Mouse (Mus musculus): ENCODE results near the gene Chst11. TPM values are rescaled to one million over a fixed set of nuclear protein-coding genes. Genes with fewer than 3 reads are reported as not detected.
A peak's percentile ranks its signal among the peaks of the same experiment; 100 is the strongest.

Gene Chst11
- polyA plus RNA-seq, 1 experiment from 2014 or later, result 2.0 TPM

DNA sequence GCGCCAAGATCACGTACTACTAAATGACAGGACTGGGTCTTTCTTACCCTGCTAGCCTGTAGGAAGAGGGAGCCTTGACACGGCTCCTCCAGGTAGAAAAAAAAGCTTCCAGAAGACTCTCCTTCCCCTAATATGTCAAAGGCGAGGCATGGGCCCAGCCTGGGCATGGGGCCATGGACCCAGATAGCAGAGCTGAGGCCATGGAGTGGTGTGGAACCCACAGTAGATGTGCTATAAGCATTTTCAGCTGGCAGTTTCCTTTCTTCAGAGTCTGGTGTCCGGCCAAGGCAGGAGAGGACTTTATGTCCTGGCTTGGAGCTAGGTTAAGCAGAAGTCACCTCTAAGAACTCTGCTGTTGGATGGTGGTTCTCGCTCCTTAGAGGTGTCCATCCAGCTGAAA lies 111.0 kb downstream of the Chst11 start:
- Histone ChIP-seq H3K4me2 (ENCODE audit: low read length) (no peak overlapping the region), H3K27me3 (replicated peaks; ENCODE audit: control insufficient read depth, insufficient read depth, low read length) (no peaks in the 10 kb centered on the region), H3K4me1 (replicated peaks; ENCODE audit: control insufficient read depth, insufficient read depth, low read length) (peaks cover 5% of the 10 kb centered on the region; the same call in 1 of the 2 replicates), H3K9ac (ENCODE audit: low read length) (no peak overlapping the region), H3K27ac (ENCODE audit: low read depth) (no peak overlapping the region), H3K36me3 (ENCODE audit: control insufficient read depth, insufficient read depth, low read length) (no peaks in the 10 kb centered on the region), H3K9me3 (ENCODE audit: control insufficient read depth, low read length) (no peaks in the 10 kb centered on the region), H3K4me3 (ENCODE audit: low read depth, low read length) (no peak overlapping the region)
- 93% methylated on average over 6 of the region's 6 CpGs for WGBS
- no peak for DNase-seq (ENCODE audit: low spot score)
- no peak for ATAC-seq (replicated peaks; ENCODE audit: low FRiP score, low TSS enrichment, low read depth)

GRCm38 (mm10) chr10:83098940-83099339 lies 113.6 kb downstream of the Chst11 start:
- Histone ChIP-seq H3K9me3 (ENCODE audit: control insufficient read depth, low read length) (no peaks in the 10 kb centered on the region), H3K4me3 (ENCODE audit: low read depth, low read length) (no peak overlapping the region), H3K9ac (ENCODE audit: low read length) (no peak overlapping the region), H3K4me2 (ENCODE audit: low read length) (no peak overlapping the region), H3K27ac (ENCODE audit: low read depth) (no peak overlapping the region), H3K27me3 (replicated peaks; ENCODE audit: control insufficient read depth, insufficient read depth, low read length) (no peaks in the 10 kb centered on the region), H3K4me1 (replicated peaks; ENCODE audit: control insufficient read depth, insufficient read depth, low read length) (peaks cover 5% of the 10 kb centered on the region; the same call in 1 of the 2 replicates), H3K36me3 (ENCODE audit: control insufficient read depth, insufficient read depth, low read length) (no peaks in the 10 kb centered on the region)
- ATAC-seq (replicated peaks; ENCODE audit: low FRiP score, low TSS enrichment, low read depth), result 0 out of 2 replicates have a peak, but pooled peaks have one; percentile 41
- DNase-seq (ENCODE audit: low spot score), result no peak
- WGBS, result 39% methylated on average over 10 of the region's 10 CpGs

DNA sequence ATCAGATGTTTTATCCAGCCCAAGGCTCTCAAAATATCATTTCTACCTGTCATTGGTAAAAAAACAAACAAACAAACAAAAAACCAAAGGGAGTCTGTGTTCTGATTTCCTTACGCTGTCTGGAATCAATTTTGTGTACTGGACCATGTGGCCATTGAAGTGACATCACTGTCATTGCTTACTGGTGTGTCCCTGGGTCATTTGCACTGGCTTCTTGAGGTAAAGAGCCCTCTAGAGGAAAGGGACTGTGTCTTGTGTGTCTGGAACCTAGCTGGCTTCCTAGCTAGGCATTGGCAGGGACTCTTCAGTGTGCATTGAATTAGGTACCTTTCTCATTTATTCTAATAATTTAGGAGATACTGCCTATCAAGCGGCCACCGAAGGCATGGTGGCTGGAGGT lies 114.4 kb downstream of the Chst11 start:
- Histone ChIP-seq H3K4me2 (ENCODE audit: low read length) (no peak overlapping the region), H3K27ac (ENCODE audit: low read depth) (no peak overlapping the region), H3K4me3 (ENCODE audit: low read depth, low read length) (no peak overlapping the region), H3K4me1 (replicated peaks; ENCODE audit: control insufficient read depth, insufficient read depth, low read length) (peaks cover 5% of the 10 kb centered on the region; the same call in 1 of the 2 replicates), H3K9ac (ENCODE audit: low read length) (no peak overlapping the region), H3K9me3 (ENCODE audit: control insufficient read depth, low read length) (no peaks in the 10 kb centered on the region), H3K27me3 (replicated peaks; ENCODE audit: control insufficient read depth, insufficient read depth, low read length) (no peaks in the 10 kb centered on the region), H3K36me3 (ENCODE audit: control insufficient read depth, insufficient read depth, low read length) (no peaks in the 10 kb centered on the region)
- DNase-seq (ENCODE audit: low spot score), result no peak
- ATAC-seq (replicated peaks; ENCODE audit: low FRiP score, low TSS enrichment, low read depth), result no peak
- 92% methylated on average over 3 of the region's 3 CpGs for WGBS

DNA sequence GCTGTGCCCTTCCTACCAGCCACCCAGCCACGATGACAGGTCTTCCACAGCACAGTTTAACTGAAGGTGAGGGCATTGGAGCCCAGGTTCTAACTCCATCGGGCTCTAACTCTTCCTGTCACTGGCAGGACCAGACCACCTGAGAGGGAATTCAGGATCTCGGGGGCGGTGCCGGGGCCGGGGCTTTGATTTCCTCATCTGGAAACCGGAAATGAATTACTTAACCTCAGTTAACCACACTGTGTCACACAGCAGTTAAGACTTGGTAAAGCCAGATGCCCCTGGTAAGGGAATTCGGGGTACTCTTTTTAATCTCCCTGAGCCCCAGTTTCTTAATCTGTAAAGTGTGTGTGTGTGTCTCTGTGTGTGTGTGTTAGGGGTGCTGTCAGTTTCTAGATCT lies 115.6 kb downstream of the Chst11 start:
- WGBS, result 67% methylated on average over 8 of the region's 8 CpGs

GRCm38 (mm10) chr10:83101421-83102207 lies 116.3 kb downstream of the Chst11 start:
- Histone ChIP-seq H3K27me3 (replicated peaks; ENCODE audit: control insufficient read depth, insufficient read depth, low read length) (no peaks in the 10 kb centered on the region), H3K27ac (ENCODE audit: low read depth) (no peak overlapping the region), H3K9me3 (ENCODE audit: control insufficient read depth, low read length) (no peaks in the 10 kb centered on the region), H3K36me3 (ENCODE audit: control insufficient read depth, insufficient read depth, low read length) (no peaks in the 10 kb centered on the region), H3K4me2 (ENCODE audit: low read length) (no peak overlapping the region), H3K9ac (ENCODE audit: low read length) (no peak overlapping the region), H3K4me1 (replicated peaks; ENCODE audit: control insufficient read depth, insufficient read depth, low read length) (peaks cover 5% of the 10 kb centered on the region; the same call in 1 of the 2 replicates), H3K4me3 (ENCODE audit: low read depth, low read length) (no peak overlapping the region)
- DNase-seq (ENCODE audit: low spot score), result no peak
- WGBS, result 86% methylated on average over 9 of the region's 9 CpGs
- ATAC-seq (replicated peaks; ENCODE audit: low FRiP score, low TSS enrichment, low read depth), result no peak

More for the DNA sequence above, 115.6 kb downstream of the Chst11 start:
- H3K27me3 ChIP-seq (replicated peaks; ENCODE audit: control insufficient read depth, insufficient read depth, low read length), result no peaks in the 10 kb centered on the region
- H3K4me3 ChIP-seq (ENCODE audit: low read depth, low read length), result no peak overlapping the region
- DNase-seq (ENCODE audit: low spot score) (no peak), ATAC-seq (replicated peaks; ENCODE audit: low FRiP score, low TSS enrichment, low read depth) (no peak)
- peaks cover 5% of the 10 kb centered on the region; the same call in 1 of the 2 replicates for H3K4me1 ChIP-seq (replicated peaks; ENCODE audit: control insufficient read depth, insufficient read depth, low read length)
- no peak overlapping the region for H3K4me2 ChIP-seq (ENCODE audit: low read length)
- no peak overlapping the region for H3K9ac ChIP-seq (ENCODE audit: low read length)
- no peaks in the 10 kb centered on the region for H3K9me3 ChIP-seq (ENCODE audit: control insufficient read depth, low read length)
- no peaks in the 10 kb centered on the region for H3K36me3 ChIP-seq (ENCODE audit: control insufficient read depth, insufficient read depth, low read length)
- H3K27ac ChIP-seq (ENCODE audit: low read depth), result no peak overlapping the region

DNA sequence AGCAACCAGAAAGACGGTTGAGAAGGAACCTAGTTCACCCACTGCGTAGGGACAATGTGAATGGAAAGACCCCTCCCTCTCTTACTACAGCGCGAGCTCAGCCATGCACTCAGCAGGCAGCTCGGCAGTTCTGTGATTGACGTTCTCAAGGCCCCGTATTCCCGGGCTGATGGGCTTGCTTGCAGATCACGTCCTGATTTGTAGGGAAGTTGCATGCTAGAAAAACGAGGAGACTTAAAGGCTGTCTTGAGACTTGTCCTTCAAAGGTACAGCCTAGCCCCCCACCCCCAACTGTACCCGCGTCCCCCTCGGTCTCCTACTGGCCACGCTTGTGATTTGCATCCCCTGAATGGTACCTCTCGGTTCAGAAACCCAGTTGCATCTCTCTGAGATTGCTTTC lies 117.4 kb downstream of the Chst11 start:
- WGBS, result 34% methylated on average over 15 of the region's 15 CpGs
- Histone ChIP-seq H3K4me3 (ENCODE audit: low read depth, low read length) (no peak overlapping the region), H3K4me1 (replicated peaks; ENCODE audit: control insufficient read depth, insufficient read depth, low read length) (peaks cover 5% of the 10 kb centered on the region; the same call in 1 of the 2 replicates), H3K36me3 (ENCODE audit: control insufficient read depth, insufficient read depth, low read length) (no peaks in the 10 kb centered on the region), H3K4me2 (ENCODE audit: low read length) (no peak overlapping the region), H3K27ac (ENCODE audit: low read depth) (no peak overlapping the region), H3K27me3 (replicated peaks; ENCODE audit: control insufficient read depth, insufficient read depth, low read length) (no peaks in the 10 kb centered on the region), H3K9me3 (ENCODE audit: control insufficient read depth, low read length) (no peaks in the 10 kb centered on the region), H3K9ac (ENCODE audit: low read length) (no peak overlapping the region)
- ATAC-seq (replicated peaks; ENCODE audit: low FRiP score, low TSS enrichment, low read depth) (no peak), DNase-seq (ENCODE audit: low spot score) (no peak)

DNA sequence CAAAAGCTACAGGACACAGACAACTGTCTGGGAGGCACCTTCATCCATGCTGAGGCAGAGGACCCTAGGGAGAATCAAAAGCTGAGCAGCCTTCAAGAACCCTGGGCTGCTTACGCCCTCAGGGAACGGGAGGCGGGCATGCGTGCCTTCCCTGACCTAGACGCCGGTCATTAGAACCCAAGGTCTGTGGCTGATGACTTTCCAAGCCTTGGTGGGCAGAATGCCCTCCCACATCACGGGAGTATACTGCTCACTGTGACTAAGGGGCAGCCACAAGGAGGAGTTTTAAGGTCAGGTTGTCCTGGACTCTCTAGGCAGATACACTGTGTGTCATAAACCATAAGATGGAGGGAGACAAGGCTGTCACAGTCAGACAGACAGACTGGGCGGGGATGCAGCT lies 118.9 kb downstream of the Chst11 start:
- Histone ChIP-seq H3K4me1 (replicated peaks; ENCODE audit: control insufficient read depth, insufficient read depth, low read length) (peaks cover 7% of the 10 kb centered on the region), H3K36me3 (ENCODE audit: control insufficient read depth, insufficient read depth, low read length) (no peaks in the 10 kb centered on the region), H3K27ac (ENCODE audit: low read depth) (no peak overlapping the region), H3K4me3 (ENCODE audit: low read depth, low read length) (no peak overlapping the region), H3K27me3 (replicated peaks; ENCODE audit: control insufficient read depth, insufficient read depth, low read length) (no peaks in the 10 kb centered on the region), H3K4me2 (ENCODE audit: low read length) (no peak overlapping the region), H3K9me3 (ENCODE audit: control insufficient read depth, low read length) (no peaks in the 10 kb centered on the region), H3K9ac (ENCODE audit: low read length) (no peak overlapping the region)
- ATAC-seq (replicated peaks; ENCODE audit: low FRiP score, low TSS enrichment, low read depth) (no peak), DNase-seq (ENCODE audit: low spot score) (no peak)
- 91% methylated on average over 8 of the region's 8 CpGs for WGBS

GRCm38 (mm10) chr10:83106152-83106746 lies 121.0 kb downstream of the Chst11 start:
- Histone ChIP-seq H3K9ac (ENCODE audit: low read length) (no peak overlapping the region), H3K9me3 (ENCODE audit: control insufficient read depth, low read length) (no peaks in the 10 kb centered on the region), H3K27me3 (replicated peaks; ENCODE audit: control insufficient read depth, insufficient read depth, low read length) (no peaks in the 10 kb centered on the region), H3K36me3 (ENCODE audit: control insufficient read depth, insufficient read depth, low read length) (no peaks in the 10 kb centered on the region), H3K4me3 (ENCODE audit: low read depth, low read length) (no peak overlapping the region), H3K4me2 (ENCODE audit: low read length) (no peak overlapping the region), H3K4me1 (replicated peaks; ENCODE audit: control insufficient read depth, insufficient read depth, low read length) (peaks cover 7% of the 10 kb centered on the region), H3K27ac (ENCODE audit: low read depth) (no peak overlapping the region)
- ATAC-seq (replicated peaks; ENCODE audit: low FRiP score, low TSS enrichment, low read depth), result no peak
- no peak for DNase-seq (ENCODE audit: low spot score)
- WGBS, result 67% methylated on average over 7 of the region's 7 CpGs

All from intestine, embryonic 14.5 days (tissue).